Mouse (Mus musculus): ENCODE measurements around the gene Zwilch. TPM values are rescaled to one million over a fixed set of nuclear protein-coding genes. Genes with fewer than 3 reads are reported as not detected.
"Not testable (repeated sequence)": the region's sequence is repeated elsewhere in the genome, so short reads cannot be mapped to it uniquely, and the experiment has no call there.

Zwilch gene
- polyA plus RNA-seq, 1 experiment from 2014 or later = 32.5 TPM

DNA sequence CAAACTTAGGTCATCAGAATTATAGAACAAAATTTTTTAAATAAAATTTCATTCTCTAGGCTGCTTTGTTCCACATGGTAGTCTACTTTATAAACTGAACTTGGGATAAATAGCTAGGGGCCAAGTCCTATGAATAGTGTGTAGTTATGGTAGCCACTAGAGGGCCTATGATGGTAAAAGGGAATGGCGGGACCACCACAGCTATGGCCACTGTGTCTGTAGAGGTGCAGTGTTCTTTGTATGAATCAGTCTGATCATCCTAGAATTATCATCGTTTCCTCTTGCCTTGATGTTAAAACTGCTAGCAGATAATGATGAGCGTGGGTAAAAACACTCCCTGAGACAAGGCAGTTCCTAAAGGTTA lies 5.7 kb upstream of the Zwilch start:
- no peaks in the 10 kb centered on the region for H3K9me3 ChIP-seq
- H3K27ac ChIP-seq = peak overlapping the region; percentile 86
- no peaks in the 10 kb centered on the region for H3K27me3 ChIP-seq
- 34% methylated on average over 3 of the region's 3 CpGs for WGBS
- peaks cover 26% of the 10 kb centered on the region for H3K4me1 ChIP-seq (replicated peaks)
- no peak overlapping the region for H3K9ac ChIP-seq (replicated peaks)
- peak overlapping the region; percentile 63 for H3K4me3 ChIP-seq (replicated peaks)
- ATAC-seq (ENCODE audit: insufficient number of reproducible peaks, insufficient read depth, low FRiP score, low TSS enrichment, low read depth) = 0 out of 2 replicates have a peak, but pooled peaks have one; percentile 20
- H3K36me3 ChIP-seq = peaks cover 76% of the 10 kb centered on the region
- peak overlapping the region; percentile 63 for H3K4me2 ChIP-seq

DNA sequence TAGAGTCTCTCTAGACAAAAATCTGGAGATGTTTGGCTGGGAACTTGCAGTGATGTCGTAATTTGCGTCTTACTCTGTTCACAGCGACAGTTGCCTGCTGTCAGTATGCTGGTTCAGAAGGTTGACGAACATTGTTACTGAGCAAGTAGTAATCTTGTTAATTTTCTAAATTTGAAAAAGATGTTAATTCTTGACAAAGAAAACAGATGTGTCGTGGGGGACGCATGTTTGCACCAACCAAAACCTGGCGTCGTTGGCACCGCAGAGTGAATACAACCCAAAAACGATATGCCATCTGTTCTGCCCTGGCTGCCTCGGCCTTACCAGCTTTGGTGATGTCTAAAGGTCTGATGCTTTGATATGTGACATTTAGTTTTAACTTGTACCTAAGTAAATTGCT lies 2.5 kb upstream of the Zwilch start:
- H3K9ac ChIP-seq (replicated peaks) = no peak overlapping the region
- no peaks in the 10 kb centered on the region for H3K27me3 ChIP-seq
- no peaks in the 10 kb centered on the region for H3K9me3 ChIP-seq
- ATAC-seq (ENCODE audit: insufficient number of reproducible peaks, insufficient read depth, low FRiP score, low TSS enrichment, low read depth) = no peak
- peak overlapping the region; percentile 87; the same call in 1 of the 2 replicates for H3K4me2 ChIP-seq
- peaks cover 49% of the 10 kb centered on the region for H3K36me3 ChIP-seq
- peaks cover 34% of the 10 kb centered on the region for H3K4me1 ChIP-seq (replicated peaks)
- H3K27ac ChIP-seq = no peak overlapping the region
- 87% methylated on average over 11 of the region's 11 CpGs for WGBS
- no peak overlapping the region for H3K4me3 ChIP-seq (replicated peaks)

DNA sequence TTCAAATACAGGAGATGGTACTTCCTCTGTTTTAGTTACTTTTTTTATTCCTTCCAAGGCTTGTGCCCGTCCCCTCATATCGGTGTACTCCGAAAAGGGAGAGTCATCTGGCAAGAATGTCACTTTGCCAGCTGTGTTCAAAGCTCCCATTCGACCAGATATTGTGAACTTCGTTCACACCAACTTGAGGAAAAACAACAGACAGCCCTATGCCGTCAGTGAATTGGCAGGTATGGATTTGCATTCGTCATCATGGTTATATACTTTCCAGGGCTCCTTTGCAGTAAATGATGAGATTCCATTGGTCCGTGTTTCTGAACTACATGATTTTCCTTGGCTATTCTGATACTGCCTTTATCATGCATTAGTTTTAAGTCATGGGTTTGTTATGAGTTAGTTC lies 1.9 kb upstream of the Zwilch start:
- no peaks in the 10 kb centered on the region for H3K9me3 ChIP-seq
- peaks cover 30% of the 10 kb centered on the region for H3K4me1 ChIP-seq (replicated peaks)
- no peak overlapping the region for H3K27ac ChIP-seq
- peak overlapping the region; percentile 89; the same call in 1 of the 2 replicates for H3K9ac ChIP-seq (replicated peaks)
- ATAC-seq (ENCODE audit: insufficient number of reproducible peaks, insufficient read depth, low FRiP score, low TSS enrichment, low read depth) = no peak
- peak overlapping the region; percentile 87 for H3K4me2 ChIP-seq
- peaks cover 44% of the 10 kb centered on the region for H3K36me3 ChIP-seq
- no peaks in the 10 kb centered on the region for H3K27me3 ChIP-seq
- peak overlapping the region; percentile 86 for H3K4me3 ChIP-seq (replicated peaks)
- 66% methylated on average over 8 of the region's 8 CpGs for WGBS

DNA sequence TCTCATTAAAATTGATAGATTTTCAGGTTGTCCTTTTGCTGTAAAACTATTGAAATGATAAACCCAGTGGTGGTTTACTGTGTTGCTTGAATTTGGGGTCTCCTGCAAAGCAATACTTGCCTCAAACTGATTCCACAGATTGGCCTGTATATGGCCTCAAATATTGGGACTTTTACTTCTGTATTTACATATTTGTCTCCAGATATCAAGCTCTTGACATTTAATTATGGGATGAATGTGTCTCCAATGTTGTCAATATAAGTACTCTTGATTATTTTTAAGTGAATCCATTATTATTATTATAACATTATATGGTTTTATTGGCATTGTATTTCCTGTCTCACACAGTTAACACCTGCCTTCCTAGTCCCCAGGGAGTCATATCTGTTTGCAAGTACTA lies 1.4 kb upstream of the Zwilch start:
- H3K27me3 ChIP-seq = no peaks in the 10 kb centered on the region
- no peak for ATAC-seq (ENCODE audit: insufficient number of reproducible peaks, insufficient read depth, low FRiP score, low TSS enrichment, low read depth)
- no peak overlapping the region for H3K27ac ChIP-seq
- H3K9ac ChIP-seq (replicated peaks) = peak overlapping the region; percentile 89
- H3K4me2 ChIP-seq = peak overlapping the region; percentile 87
- H3K36me3 ChIP-seq = peaks cover 44% of the 10 kb centered on the region
- H3K4me1 ChIP-seq (replicated peaks) = peaks cover 26% of the 10 kb centered on the region
- peak overlapping the region; percentile 86 for H3K4me3 ChIP-seq (replicated peaks)
- no peaks in the 10 kb centered on the region for H3K9me3 ChIP-seq

DNA sequence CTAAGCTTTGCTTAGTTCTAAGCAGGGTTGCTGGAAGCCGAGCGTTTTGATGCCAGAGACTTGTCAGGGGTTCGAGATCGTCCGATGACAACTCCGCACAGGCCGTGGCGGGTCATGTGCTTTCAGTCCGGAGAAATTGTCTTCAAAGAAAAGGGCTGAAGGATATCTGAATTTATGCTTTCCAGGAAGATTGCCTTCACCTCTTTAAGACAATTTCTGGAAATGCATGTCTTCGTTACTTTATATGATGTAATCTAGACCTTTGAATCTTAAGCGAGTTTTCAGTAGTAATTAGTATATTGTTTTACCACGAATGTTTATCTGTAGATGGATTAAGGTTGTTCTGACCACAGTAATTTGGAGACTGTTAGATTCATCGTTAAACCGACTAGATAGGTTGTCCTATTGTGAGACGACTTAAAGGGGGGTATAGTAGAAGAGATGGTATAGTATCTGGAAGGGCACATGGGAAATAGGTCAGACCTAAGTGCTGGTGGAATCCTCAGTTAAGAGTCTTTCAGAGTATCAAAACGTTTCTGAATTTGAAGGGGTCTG lies 839 bp upstream of the Zwilch start:
- Histone ChIP-seq H3K9ac (replicated peaks) (peak overlapping the region; percentile 89), H3K27me3 (no peaks in the 10 kb centered on the region), H3K4me3 (replicated peaks) (peak overlapping the region; percentile 86), H3K36me3 (peaks cover 42% of the 10 kb centered on the region), H3K9me3 (no peaks in the 10 kb centered on the region), H3K4me1 (replicated peaks) (peaks cover 26% of the 10 kb centered on the region), H3K27ac (peak overlapping the region; percentile 89), H3K4me2 (peak overlapping the region; percentile 87)
- ATAC-seq (ENCODE audit: insufficient number of reproducible peaks, insufficient read depth, low FRiP score, low TSS enrichment, low read depth) = no peak
- under 1% methylated on average over 16 of the region's 16 CpGs for WGBS

DNA sequence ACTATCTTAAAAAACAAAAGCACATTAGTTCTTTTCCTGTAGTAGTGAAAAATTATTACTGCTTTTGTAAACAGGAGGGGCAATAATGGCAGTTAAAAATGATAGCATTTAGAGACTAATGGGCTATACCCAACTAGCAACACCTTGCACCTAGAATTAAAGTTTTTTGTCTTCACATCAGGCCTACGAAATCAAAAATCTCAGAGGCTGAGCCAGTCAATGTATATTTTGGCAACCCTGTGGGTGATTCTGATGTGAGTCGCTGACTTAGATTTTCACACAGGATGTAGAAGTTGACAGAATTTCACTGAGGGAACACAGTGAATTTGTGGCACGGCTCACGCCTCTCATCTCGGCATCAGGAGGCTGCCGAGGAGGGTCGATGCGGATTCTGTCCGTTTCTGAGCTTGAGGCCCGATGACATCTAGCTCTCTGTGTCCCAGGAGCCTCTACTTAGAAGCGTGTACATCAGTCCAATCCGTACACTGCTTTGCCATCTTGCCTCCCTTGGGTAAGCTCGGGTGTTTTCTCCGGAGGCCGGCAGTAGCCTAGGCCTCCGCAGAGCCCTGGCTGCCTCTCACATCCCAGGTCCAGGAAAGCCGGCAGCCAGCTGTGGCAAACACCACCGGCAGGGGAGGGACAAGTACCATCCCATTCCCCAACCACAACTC lies 624 bp downstream of the Zwilch start:
- Histone ChIP-seq H3K9ac (replicated peaks) (peak overlapping the region; percentile 89), H3K4me1 (replicated peaks) (peaks cover 26% of the 10 kb centered on the region), H3K27ac (peak overlapping the region; percentile 89), H3K27me3 (no peaks in the 10 kb centered on the region), H3K9me3 (no peaks in the 10 kb centered on the region), H3K4me2 (peak overlapping the region; percentile 87), H3K36me3 (peaks cover 35% of the 10 kb centered on the region), H3K4me3 (replicated peaks) (peak overlapping the region; percentile 86)
- peak; percentile 71 for ATAC-seq (ENCODE audit: insufficient number of reproducible peaks, insufficient read depth, low FRiP score, low TSS enrichment, low read depth)
- WGBS = 3% methylated on average over 18 of the region's 18 CpGs

DNA sequence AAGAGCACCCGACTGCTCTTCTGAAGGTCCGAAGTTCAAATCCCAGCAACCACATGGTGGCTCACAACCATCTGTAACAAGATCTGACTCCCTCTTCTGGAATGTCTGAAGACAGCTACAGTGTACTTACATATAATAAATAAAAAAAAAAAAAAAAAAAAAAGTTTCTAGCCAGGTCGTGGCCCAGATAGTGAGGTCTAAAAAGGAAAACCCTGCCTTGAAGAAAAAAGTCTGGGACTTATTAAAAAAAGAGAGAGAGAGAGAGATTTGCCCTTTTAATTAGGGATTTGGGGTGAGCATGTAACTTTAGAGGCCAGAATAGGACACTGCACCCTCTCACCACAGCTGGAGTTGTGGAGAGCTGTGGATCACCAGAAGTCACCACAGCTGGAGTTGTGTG lies 2.9 kb downstream of the Zwilch start:
- H3K4me3 ChIP-seq (replicated peaks); H3K9ac ChIP-seq (replicated peaks); H3K9me3 ChIP-seq; ATAC-seq (ENCODE audit: insufficient number of reproducible peaks, insufficient read depth, low FRiP score, low TSS enrichment, low read depth); H3K27me3 ChIP-seq; H3K4me2 ChIP-seq; H3K27ac ChIP-seq: not testable (repeated sequence)
- 94% methylated on average over 3 of the region's 3 CpGs for WGBS
- peaks cover 18% of the 10 kb centered on the region for H3K4me1 ChIP-seq (replicated peaks)
- H3K36me3 ChIP-seq = peaks cover 18% of the 10 kb centered on the region

DNA sequence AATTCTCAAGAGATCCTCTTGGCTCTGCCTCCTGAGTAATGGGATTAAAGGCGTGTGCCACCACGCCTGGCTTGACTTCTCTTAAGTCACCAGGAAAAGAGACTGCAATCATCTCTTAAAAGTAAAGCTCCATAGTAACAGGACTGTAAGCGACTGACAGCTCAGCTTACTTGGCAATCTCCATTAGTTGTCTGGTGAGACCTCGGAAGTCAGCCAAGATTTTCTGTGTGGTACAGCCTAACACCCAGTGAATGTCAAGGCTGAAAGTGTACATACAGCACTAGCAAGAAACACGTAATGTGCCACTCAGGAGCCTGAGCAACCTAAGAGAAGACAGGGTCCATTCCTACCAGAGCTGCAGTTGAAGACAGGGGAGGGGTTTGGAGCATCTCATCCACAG lies 12.4 kb downstream of the Zwilch start:
- H3K4me2 ChIP-seq = no peak overlapping the region
- H3K9me3 ChIP-seq = no peaks in the 10 kb centered on the region
- WGBS = 91% methylated on average over 5 of the region's 5 CpGs
- H3K4me1 ChIP-seq (replicated peaks) = no peaks in the 10 kb centered on the region
- H3K27me3 ChIP-seq = no peaks in the 10 kb centered on the region
- ATAC-seq (ENCODE audit: insufficient number of reproducible peaks, insufficient read depth, low FRiP score, low TSS enrichment, low read depth) = no peak
- no peak overlapping the region for H3K9ac ChIP-seq (replicated peaks)
- H3K36me3 ChIP-seq = peaks cover 76% of the 10 kb centered on the region
- no peak overlapping the region for H3K27ac ChIP-seq
- H3K4me3 ChIP-seq (replicated peaks) = no peak overlapping the region

DNA sequence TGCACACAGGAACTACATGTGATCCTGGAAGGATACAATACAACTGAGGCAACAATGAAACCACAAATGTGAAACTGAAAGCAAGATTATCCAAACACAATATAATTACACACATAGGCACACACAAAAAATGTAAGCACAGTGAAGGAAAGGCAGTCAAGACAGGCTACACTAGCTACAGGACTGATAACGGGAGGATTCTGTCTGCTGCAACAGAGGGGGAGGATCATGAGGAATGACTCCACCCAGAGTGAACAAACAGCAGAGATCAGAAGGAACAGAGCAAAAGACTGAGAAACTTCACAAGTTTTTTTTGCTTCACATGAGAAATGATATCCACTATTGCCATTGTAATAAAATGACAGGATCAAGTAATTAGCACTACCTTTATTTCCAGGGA lies 16.3 kb downstream of the Zwilch start:
- 95% methylated on average over 1 of the region's 1 CpGs for WGBS
- ATAC-seq (ENCODE audit: insufficient number of reproducible peaks, insufficient read depth, low FRiP score, low TSS enrichment, low read depth) = no peak

DNA sequence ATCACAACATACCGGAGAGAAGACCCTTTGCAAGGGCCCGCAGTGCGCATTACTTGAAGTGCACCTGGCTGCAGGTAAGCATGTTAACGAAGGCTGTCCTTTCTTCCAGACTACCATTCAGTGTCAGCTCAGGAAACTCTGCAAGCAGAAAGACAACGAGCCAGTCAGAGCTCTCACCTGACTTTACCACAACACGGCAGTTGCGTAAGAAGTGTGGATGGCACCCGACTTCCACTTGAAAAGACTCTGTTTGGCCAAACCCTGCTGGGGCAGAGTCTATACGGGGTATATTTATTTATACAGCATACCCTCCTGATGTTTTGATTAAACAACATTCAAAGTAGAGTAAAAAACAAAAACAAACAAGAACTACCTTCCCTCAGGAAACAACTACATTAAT lies 33.0 kb downstream of the Zwilch start:
- WGBS = 94% methylated on average over 9 of the region's 9 CpGs
- no peak for ATAC-seq (ENCODE audit: insufficient number of reproducible peaks, insufficient read depth, low FRiP score, low TSS enrichment, low read depth)
- H3K36me3 ChIP-seq = peaks cover 69% of the 10 kb centered on the region

More for the DNA sequence above, 16.3 kb downstream of the Zwilch start:
- Histone ChIP-seq H3K4me1 (replicated peaks) (no peaks in the 10 kb centered on the region), H3K27ac (no peak overlapping the region), H3K9ac (replicated peaks) (no peak overlapping the region), H3K9me3 (no peaks in the 10 kb centered on the region), H3K27me3 (no peaks in the 10 kb centered on the region), H3K4me3 (replicated peaks) (no peak overlapping the region), H3K36me3 (peaks cover 83% of the 10 kb centered on the region), H3K4me2 (no peak overlapping the region)

DNA sequence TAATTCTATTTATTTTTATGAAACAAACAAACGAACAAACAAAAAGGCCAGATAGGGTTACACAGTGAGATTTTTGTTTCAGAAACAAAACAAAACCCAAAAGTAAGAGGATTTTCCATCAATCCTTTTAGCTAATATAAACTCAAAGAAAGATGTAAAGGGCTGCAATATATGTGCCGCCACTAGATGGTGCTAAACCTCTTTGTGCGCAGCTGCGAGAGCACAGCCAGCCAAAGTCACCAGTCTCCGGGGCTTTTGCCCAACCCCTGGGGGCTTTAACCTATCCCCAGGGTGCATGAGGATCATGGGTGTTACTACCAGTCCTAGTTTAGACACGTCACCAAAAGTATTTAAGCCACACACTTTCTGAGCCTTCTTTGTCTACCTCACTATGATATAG lies 34.0 kb downstream of the Zwilch start:
- ATAC-seq (ENCODE audit: insufficient number of reproducible peaks, insufficient read depth, low FRiP score, low TSS enrichment, low read depth); H3K9me3 ChIP-seq; H3K4me2 ChIP-seq; H3K9ac ChIP-seq (replicated peaks); H3K27me3 ChIP-seq; H3K4me1 ChIP-seq (replicated peaks); H3K4me3 ChIP-seq (replicated peaks); H3K27ac ChIP-seq: not testable (repeated sequence)
- WGBS = 10% methylated on average over 6 of the region's 6 CpGs
- peaks cover 61% of the 10 kb centered on the region for H3K36me3 ChIP-seq

More for the DNA sequence above, 33.0 kb downstream of the Zwilch start:
- H3K27ac ChIP-seq = no peak overlapping the region
- H3K4me3 ChIP-seq (replicated peaks) = no peak overlapping the region
- no peaks in the 10 kb centered on the region for H3K4me1 ChIP-seq (replicated peaks)
- H3K27me3 ChIP-seq = no peaks in the 10 kb centered on the region
- no peak overlapping the region for H3K9ac ChIP-seq (replicated peaks)
- no peaks in the 10 kb centered on the region for H3K9me3 ChIP-seq
- no peak overlapping the region for H3K4me2 ChIP-seq

DNA sequence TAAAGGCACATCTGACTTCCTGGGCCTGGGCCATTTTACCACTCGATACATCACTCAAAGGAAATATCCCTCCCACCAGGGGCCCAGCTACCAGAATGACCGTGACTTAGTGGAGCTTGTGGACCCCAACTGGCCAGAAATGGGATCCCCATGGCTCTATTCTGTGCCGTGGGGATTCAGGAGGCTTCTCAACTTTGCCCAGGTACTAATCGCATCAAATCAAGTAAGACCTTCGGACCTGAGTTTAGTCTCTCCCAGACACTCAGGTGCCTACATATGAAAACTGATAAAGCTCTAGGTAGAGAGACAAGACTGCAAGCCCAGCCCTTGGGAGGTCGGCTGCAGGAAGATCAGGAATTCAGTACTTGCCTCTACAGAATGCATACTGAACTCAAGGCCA lies 41.3 kb downstream of the Zwilch start:
- peaks cover 12% of the 10 kb centered on the region for H3K36me3 ChIP-seq
- H3K4me3 ChIP-seq (replicated peaks) = no peak overlapping the region
- WGBS = 86% methylated on average over 6 of the region's 6 CpGs
- no peak for ATAC-seq (ENCODE audit: insufficient number of reproducible peaks, insufficient read depth, low FRiP score, low TSS enrichment, low read depth)
- no peaks in the 10 kb centered on the region for H3K9me3 ChIP-seq
- H3K27ac ChIP-seq = no peak overlapping the region
- H3K27me3 ChIP-seq = no peaks in the 10 kb centered on the region
- no peak overlapping the region for H3K9ac ChIP-seq (replicated peaks)
- H3K4me2 ChIP-seq = no peak overlapping the region
- H3K4me1 ChIP-seq (replicated peaks) = no peaks in the 10 kb centered on the region
